Mouse (Mus musculus): ENCODE results near the gene Jakmip3. TPM values are rescaled to one million over a fixed set of nuclear protein-coding genes. Genes with fewer than 3 reads are reported as not detected.

Jakmip3 gene
- polyA plus RNA-seq, 1 experiment from 2014 or later: 1.5 TPM

DNA sequence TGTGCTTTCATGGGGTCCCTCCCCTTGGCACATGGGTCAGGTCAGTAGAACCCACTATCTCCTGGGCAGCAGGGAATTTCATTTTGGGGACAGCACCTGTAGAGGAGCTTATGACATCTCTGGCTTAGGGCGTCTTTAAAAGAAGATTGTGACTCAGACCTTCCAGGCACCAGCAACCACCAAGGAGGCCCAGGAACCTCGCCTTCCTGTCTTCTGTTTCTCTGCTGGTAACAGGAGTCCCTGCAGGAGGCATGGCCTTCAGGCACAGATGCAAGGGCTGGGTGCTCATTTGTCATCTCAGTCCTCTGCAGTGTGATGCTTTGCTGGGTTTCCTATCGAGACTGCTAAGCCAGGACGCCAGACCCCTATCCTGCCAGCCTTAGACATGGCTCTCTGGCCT is 188.5 kb downstream of the Jakmip3 start:
- Histone ChIP-seq H3K9ac (ENCODE audit: low read depth, low read length) (no peak overlapping the region), H3K36me3 (ENCODE audit: control insufficient read depth, insufficient read depth, low read length) (no peaks in the 10 kb centered on the region), H3K27me3 (ENCODE audit: control insufficient read depth, insufficient read depth, low read length) (no peaks in the 10 kb centered on the region), H3K9me3 (ENCODE audit: control insufficient read depth, low read length) (no peaks in the 10 kb centered on the region), H3K4me3 (ENCODE audit: low read depth, low read length) (no peak overlapping the region), H3K4me1 (replicated peaks; ENCODE audit: control insufficient read depth, insufficient read depth, low read length) (peaks cover 4% of the 10 kb centered on the region), H3K4me2 (replicated peaks; ENCODE audit: low read depth, low read length) (no peak overlapping the region), H3K27ac (ENCODE audit: low read depth, low read length) (no peak overlapping the region)
- no peak for ATAC-seq (ENCODE audit: low FRiP score)
- WGBS: 80% methylated on average over 4 of the region's 4 CpGs
- DNase-seq (ENCODE audit: low spot score): no peak

DNA sequence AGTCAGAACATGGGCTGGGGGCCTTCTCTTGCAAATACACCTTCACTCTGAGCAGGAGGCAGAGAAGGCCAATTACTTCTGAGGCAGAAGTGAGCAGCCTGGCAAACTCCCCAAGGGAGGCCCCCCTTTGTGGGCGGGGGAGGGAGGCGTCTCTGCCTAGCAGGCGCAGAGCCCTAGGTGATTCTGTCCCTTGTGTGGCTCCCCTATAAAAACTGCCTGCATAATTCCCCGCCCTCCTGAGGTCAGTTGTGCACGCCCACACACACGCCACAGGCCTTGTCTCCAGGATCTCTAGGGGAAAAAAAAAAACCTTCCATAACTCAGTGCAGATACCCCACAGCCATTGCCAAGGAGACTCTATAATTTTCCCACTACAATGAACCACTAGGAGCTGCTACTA is 189.8 kb downstream of the Jakmip3 start:
- 0 out of 2 replicates have a peak overlapping the region, but pooled peaks have one; percentile 17 for H3K27ac ChIP-seq (ENCODE audit: low read depth, low read length)
- no peak overlapping the region for H3K4me2 ChIP-seq (replicated peaks; ENCODE audit: low read depth, low read length)
- 47% methylated on average over 6 of the region's 6 CpGs for WGBS
- DNase-seq (ENCODE audit: low spot score) (no peak), ATAC-seq (ENCODE audit: low FRiP score) (no peak)
- no peaks in the 10 kb centered on the region for H3K36me3 ChIP-seq (ENCODE audit: control insufficient read depth, insufficient read depth, low read length)
- H3K4me3 ChIP-seq (ENCODE audit: low read depth, low read length): no peak overlapping the region
- H3K4me1 ChIP-seq (replicated peaks; ENCODE audit: control insufficient read depth, insufficient read depth, low read length): peaks cover 4% of the 10 kb centered on the region
- H3K9ac ChIP-seq (ENCODE audit: low read depth, low read length): 0 out of 2 replicates have a peak overlapping the region, but pooled peaks have one; percentile 15
- no peaks in the 10 kb centered on the region for H3K27me3 ChIP-seq (ENCODE audit: control insufficient read depth, insufficient read depth, low read length)
- no peaks in the 10 kb centered on the region for H3K9me3 ChIP-seq (ENCODE audit: control insufficient read depth, low read length)

DNA sequence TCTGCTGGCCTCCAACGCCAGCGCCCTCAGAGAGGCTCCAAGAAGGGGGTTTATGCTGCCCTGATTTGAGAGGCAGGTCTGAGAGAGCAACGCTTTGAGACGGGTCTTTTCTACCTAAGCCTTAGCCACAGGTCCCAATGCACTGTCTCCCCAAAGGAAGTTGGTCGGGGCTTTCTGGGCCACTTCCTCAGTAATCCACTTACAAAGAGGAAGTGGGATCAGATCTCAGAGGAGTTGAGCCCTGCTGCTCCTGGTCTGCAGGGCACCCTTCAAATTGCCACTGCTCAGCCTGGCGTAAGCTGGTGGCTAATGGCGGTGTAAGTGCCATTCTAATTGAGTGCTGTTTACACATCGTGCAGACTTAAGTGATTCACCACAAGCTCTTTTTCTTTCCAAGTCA is 191.0 kb downstream of the Jakmip3 start:
- no peak for ATAC-seq (ENCODE audit: low FRiP score)
- no peak overlapping the region for H3K27ac ChIP-seq (ENCODE audit: low read depth, low read length)

DNA sequence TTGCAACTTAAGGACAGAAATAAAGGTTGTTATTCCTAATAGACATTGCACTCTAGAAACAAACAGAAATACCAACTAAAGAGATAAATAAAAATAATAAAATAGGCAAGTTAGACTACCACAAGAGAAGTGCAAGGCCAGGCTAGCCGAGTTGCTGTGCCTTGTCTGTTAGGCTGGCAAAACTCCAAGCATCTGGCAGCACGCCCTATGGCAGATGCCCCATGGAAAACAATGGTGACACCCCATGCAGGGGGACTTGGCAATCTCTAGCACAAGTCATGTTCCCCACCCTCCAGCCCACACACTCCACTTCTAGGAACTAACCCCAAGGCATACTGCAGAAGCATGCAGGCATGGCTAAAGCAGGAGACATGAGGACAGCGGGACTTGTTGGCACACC is 192.9 kb downstream of the Jakmip3 start:
- no peak for ATAC-seq (ENCODE audit: low FRiP score)
- no peak overlapping the region for H3K4me2 ChIP-seq (replicated peaks; ENCODE audit: low read depth, low read length)
- WGBS: 88% methylated on average over 3 of the region's 3 CpGs
- H3K4me1 ChIP-seq (replicated peaks; ENCODE audit: control insufficient read depth, insufficient read depth, low read length): peaks cover 7% of the 10 kb centered on the region
- no peaks in the 10 kb centered on the region for H3K9me3 ChIP-seq (ENCODE audit: control insufficient read depth, low read length)
- H3K36me3 ChIP-seq (ENCODE audit: control insufficient read depth, insufficient read depth, low read length): no peaks in the 10 kb centered on the region
- no peak overlapping the region for H3K9ac ChIP-seq (ENCODE audit: low read depth, low read length)
- no peak for DNase-seq (ENCODE audit: low spot score)
- H3K27me3 ChIP-seq (ENCODE audit: control insufficient read depth, insufficient read depth, low read length): no peaks in the 10 kb centered on the region
- no peak overlapping the region for H3K27ac ChIP-seq (ENCODE audit: low read depth, low read length)
- H3K4me3 ChIP-seq (ENCODE audit: low read depth, low read length): no peak overlapping the region

More for the DNA sequence above, 191.0 kb downstream of the Jakmip3 start:
- H3K9me3 ChIP-seq (ENCODE audit: control insufficient read depth, low read length): no peaks in the 10 kb centered on the region
- no peak overlapping the region for H3K9ac ChIP-seq (ENCODE audit: low read depth, low read length)
- DNase-seq (ENCODE audit: low spot score): no peak
- H3K36me3 ChIP-seq (ENCODE audit: control insufficient read depth, insufficient read depth, low read length): no peaks in the 10 kb centered on the region
- H3K27me3 ChIP-seq (ENCODE audit: control insufficient read depth, insufficient read depth, low read length): no peaks in the 10 kb centered on the region
- H3K4me2 ChIP-seq (replicated peaks; ENCODE audit: low read depth, low read length): no peak overlapping the region
- peaks cover 7% of the 10 kb centered on the region for H3K4me1 ChIP-seq (replicated peaks; ENCODE audit: control insufficient read depth, insufficient read depth, low read length)
- WGBS: 81% methylated on average over 8 of the region's 8 CpGs
- H3K4me3 ChIP-seq (ENCODE audit: low read depth, low read length): no peak overlapping the region

Other genes starting within 250 kb of the Jakmip3 start
- gene Ppp2r2d, start 94.7 kb upstream of the Jakmip3 start, polyA plus RNA-seq (2014; fragmentation: Nextera tagmentation; extraction: Ambion mirVana): 80.0 and 88.5 TPM in 2 replicates
- gene Mapk1ip1, start 94.5 kb upstream of the Jakmip3 start, polyA plus RNA-seq (2014; fragmentation: Nextera tagmentation; extraction: Ambion mirVana): 16.4 and 17.1 TPM in 2 replicates
- gene Bnip3, start 31.2 kb upstream of the Jakmip3 start, polyA plus RNA-seq (2014; fragmentation: Nextera tagmentation; extraction: Ambion mirVana): 99.4 and 106 TPM in 2 replicates
- 231 and 251 TPM in 2 replicates for gene Dpysl4, start 145.3 kb downstream of the Jakmip3 start, polyA plus RNA-seq (2014; fragmentation: Nextera tagmentation; extraction: Ambion mirVana)